Mouse (Mus musculus): ENCODE results near the gene Stab2.

DNA sequence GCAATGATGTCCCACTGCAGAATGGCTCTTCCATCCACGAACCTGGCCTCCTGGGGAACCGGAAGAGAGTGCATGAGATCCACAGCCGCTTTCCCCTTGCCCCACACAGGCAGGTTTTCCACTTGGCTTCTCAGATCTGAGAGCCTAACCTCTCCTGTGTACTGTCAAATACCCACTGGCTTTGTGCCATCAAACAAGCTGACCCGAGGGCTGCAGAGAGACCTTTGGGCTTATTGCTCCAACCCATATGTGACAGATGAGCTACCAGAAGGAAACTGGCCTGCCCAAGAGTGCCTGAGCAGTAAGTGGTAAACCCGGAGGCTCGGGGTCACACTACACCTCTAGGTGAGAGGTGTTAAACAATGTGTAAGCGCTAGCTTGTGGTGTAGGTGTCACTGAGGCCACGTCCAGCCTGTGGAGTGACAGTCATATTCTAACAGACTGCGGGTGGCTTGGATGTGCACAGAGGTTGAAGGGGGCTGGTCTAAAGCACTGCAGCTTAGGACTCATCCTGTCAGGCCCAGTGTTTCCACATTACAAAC is 160.8 kb downstream of the Stab2 start:
- no peak for TF ChIP-seq TCF12 (IDR thresholded peaks at IDR 0.05; ENCODE audit: low read depth, low read length)
- no peak for TF ChIP-seq IRF4 (IDR thresholded peaks at IDR 0.05; ENCODE audit: low read depth, low read length)
- no peak for TF ChIP-seq EP300 (IDR thresholded peaks at IDR 0.05; ENCODE audit: low read length)
